Mouse (Mus musculus): ENCODE data around the gene Rab3b.

DNA sequence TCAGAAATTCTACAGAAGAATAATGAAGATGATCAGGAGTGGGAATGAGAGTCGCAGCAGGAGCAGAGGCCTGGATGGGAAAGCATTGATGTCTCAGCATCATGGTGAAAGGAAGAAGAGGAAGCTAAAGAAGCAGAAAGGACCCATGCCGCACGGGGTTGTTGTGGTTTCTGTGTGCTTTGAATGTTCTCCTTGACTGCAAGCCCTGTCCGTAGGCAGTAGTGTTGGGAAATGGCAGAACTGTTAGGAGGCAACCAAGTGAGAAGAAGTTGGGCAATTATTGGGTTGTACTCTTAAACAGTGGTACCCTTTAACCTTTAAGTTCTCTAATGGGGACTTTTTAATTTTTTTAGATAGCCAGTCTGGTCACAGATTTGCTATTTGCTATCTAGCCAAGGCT, 56.0 kb downstream of the Rab3b start:
- no peak for TF ChIP-seq CTCF (IDR thresholded peaks at IDR 0.05; ENCODE audit: low read depth)
- TF ChIP-seq EP300 (IDR thresholded peaks at IDR 0.05; ENCODE audit: low read depth) = no peak

Measured in heart, postnatal 0 days (tissue).